Mouse (Mus musculus): Measurements from ENCODE around the gene Lmtk3. TPM values are rescaled to one million over a fixed set of nuclear protein-coding genes. Genes with fewer than 3 reads are reported as not detected.

The Lmtk3 gene
- polyA plus RNA-seq, 1 experiment from 2014 or later, result 10.2 TPM

DNA sequence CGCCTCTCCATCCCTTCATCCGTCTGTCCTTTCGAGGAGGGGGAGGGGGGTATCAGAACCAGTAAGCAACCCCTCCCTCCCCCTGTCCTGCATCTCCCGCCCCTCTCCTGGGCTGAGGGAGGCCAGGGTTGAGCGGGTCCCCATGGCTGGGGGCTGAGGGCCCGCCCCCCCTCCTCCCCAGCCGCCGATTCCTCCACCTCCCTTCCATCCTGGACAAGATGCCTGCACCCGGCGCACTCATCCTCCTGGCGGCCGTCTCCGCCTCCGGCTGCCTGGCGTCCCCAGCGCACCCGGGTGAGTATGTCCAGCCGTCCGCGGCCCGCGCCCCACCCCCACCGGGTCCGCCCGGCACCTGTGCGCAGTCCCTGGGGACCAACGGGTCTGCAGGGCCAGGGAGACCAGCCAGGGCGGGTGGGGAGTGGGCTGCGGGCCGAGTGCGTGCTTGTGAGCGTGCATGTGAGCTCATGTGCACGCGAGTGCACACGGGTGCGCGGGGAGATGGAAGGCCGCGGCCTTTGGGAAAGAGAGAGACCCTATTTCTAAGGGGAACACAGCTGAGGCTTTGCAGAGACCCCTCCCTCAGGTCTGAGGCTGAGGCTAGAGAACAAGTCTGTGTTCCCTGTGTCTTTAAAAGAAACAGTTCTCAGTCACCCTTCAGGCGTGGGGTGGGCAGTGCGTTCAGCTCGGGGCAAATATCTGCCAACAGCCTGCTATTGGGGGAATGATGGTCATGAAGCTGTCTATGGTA is 2.0 kb downstream of the Lmtk3 start:
- Histone ChIP-seq H3K36me3 (replicated peaks) (peaks cover 34% of the 10 kb centered on the region), H3K4me1 (peaks cover 31% of the 10 kb centered on the region), H3K9ac (peak overlapping the region; percentile 97), H3K9me3 (no peaks in the 10 kb centered on the region), H3K4me2 (peak overlapping the region; percentile 85), H3K27ac (peak overlapping the region; percentile 93), H3K27me3 (peaks cover 10% of the 10 kb centered on the region), H3K4me3 (replicated peaks) (peak overlapping the region; percentile 98)
- peak; percentile 5 for ATAC-seq (ENCODE audit: low FRiP score)
- under 1% methylated on average over 36 of the region's 42 CpGs for WGBS

DNA sequence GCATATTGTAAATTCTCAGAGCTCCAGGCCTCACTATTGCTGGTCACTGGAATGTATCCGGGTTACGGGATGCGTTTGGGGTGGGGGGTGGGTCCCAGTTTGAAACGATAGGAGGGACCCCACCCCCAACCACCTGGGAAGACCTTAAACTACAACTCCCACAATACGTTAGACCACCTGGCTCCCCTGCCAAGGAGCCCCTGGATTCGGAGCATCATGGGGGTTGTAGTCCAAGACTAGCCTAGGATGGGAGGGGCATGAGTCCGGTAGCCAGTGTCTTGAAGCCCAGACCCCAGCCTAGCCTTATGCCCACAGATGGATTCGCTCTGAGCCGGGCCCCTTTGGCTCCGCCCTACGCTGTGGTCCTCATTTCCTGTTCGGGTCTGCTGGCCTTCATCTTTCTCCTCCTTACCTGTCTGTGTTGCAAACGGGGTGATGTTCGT is 2.6 kb downstream of the Lmtk3 start:
- 1% methylated on average over 14 of the region's 14 CpGs for WGBS
- peak overlapping the region; percentile 93 for H3K27ac ChIP-seq
- H3K27me3 ChIP-seq, result peaks cover 10% of the 10 kb centered on the region
- ATAC-seq (ENCODE audit: low FRiP score), result peak; percentile 55
- peaks cover 40% of the 10 kb centered on the region for H3K36me3 ChIP-seq (replicated peaks)
- H3K9ac ChIP-seq, result peak overlapping the region; percentile 97
- peaks cover 31% of the 10 kb centered on the region for H3K4me1 ChIP-seq
- H3K9me3 ChIP-seq, result no peaks in the 10 kb centered on the region
- H3K4me3 ChIP-seq (replicated peaks), result peak overlapping the region; percentile 98
- peak overlapping the region; percentile 85 for H3K4me2 ChIP-seq

DNA sequence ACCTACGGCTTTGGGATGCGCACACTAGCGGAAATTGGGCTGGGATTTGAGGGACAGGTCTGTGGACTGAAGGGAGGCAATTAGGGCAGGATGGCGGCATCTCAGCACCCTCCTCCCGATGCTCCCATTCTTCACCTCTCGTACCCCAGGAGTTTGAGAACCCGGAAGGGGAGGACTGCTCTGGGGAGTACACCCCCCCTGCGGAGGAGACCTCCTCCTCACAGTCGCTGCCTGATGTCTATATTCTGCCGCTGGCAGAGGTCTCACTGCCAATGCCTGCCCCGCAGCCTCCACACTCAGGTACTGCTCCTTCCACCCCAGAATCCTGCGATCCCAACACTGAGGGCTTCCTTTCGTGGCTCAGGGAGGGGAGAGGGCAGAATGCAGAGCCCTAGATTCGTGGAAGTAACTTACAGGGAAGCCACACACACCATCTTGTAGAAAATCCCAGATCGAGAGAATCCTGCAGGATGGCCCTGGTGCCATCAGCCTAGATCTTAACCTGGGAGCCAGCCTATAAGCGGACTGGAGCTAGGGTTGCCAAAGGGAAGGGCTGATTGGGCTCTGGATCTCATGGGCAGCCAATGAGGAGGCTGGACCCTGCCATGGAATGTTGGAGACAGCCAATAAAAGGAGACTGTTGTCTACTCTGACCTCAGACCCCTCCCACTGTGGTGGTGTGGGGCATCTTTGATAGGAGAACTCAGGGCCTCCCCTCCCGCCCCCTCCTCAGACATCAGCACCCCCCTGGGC is 3.3 kb downstream of the Lmtk3 start:
- peak; percentile 27; the same call in 1 of the 2 replicates for ATAC-seq (ENCODE audit: low FRiP score)
- WGBS, result 11% methylated on average over 17 of the region's 17 CpGs
- Histone ChIP-seq H3K9me3 (no peaks in the 10 kb centered on the region), H3K27me3 (peaks cover 10% of the 10 kb centered on the region), H3K4me1 (peaks cover 31% of the 10 kb centered on the region), H3K9ac (peak overlapping the region; percentile 97), H3K4me2 (peak overlapping the region; percentile 85), H3K36me3 (replicated peaks) (peaks cover 47% of the 10 kb centered on the region), H3K27ac (0 out of 2 replicates have a peak overlapping the region, but pooled peaks have one; percentile 53), H3K4me3 (replicated peaks) (peak overlapping the region; percentile 98)

DNA sequence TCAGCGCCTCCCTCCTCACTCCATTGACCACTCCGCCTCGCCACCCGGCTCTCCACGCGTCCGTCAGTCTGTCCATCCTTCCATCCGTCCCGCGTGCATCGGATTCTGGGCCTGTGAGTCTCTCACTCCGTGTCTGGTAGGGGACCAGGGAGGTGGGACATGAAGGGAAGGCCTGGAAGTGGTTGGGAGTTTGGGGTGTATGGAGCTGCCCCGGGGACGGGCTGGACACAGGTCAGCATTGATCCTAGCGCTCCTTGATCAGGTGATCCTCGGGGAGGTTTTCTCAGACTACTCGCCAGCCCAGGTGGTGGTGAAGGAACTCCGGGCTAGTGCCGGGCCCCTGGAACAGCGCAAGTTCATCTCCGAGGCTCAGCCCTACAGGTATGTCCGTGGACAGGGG is 4.1 kb downstream of the Lmtk3 start:
- H3K4me2 ChIP-seq, result peak overlapping the region; percentile 85; the same call in 1 of the 2 replicates
- H3K9me3 ChIP-seq, result no peaks in the 10 kb centered on the region
- no peak for ATAC-seq (ENCODE audit: low FRiP score)
- H3K9ac ChIP-seq, result 0 out of 2 replicates have a peak overlapping the region, but pooled peaks have one; percentile 97
- no peak overlapping the region for H3K27ac ChIP-seq
- H3K27me3 ChIP-seq, result peaks cover 3% of the 10 kb centered on the region; the same call in 1 of the 2 replicates
- H3K36me3 ChIP-seq (replicated peaks), result peaks cover 55% of the 10 kb centered on the region
- peaks cover 31% of the 10 kb centered on the region for H3K4me1 ChIP-seq
- 85% methylated on average over 22 of the region's 22 CpGs for WGBS
- no peak overlapping the region for H3K4me3 ChIP-seq (replicated peaks)

DNA sequence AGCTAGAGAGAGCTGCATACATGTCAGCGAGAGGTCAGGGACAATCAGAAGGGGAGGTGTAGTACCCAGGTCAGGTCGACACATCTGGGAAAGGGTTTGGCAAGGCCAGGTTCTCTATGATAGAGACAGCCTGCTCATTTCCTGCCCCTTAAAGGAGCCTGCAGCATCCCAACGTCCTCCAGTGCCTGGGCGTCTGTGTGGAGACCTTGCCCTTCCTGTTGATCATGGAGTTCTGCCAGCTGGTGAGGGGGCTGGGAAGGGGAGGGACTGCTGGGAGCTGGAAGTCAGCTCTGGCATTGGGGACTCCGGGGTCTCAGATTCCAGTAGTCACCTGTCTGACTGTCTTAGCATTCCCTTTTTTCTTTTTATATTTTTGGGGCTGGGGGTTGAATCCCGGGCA is 7.2 kb downstream of the Lmtk3 start:
- no peak overlapping the region for H3K4me2 ChIP-seq
- no peak overlapping the region for H3K4me3 ChIP-seq (replicated peaks)
- H3K27me3 ChIP-seq, result peaks cover 9% of the 10 kb centered on the region
- WGBS, result 80% methylated on average over 6 of the region's 6 CpGs
- no peak overlapping the region for H3K27ac ChIP-seq
- no peak for ATAC-seq (ENCODE audit: low FRiP score)
- H3K36me3 ChIP-seq (replicated peaks), result peaks cover 86% of the 10 kb centered on the region
- H3K9ac ChIP-seq, result no peak overlapping the region
- H3K9me3 ChIP-seq, result no peaks in the 10 kb centered on the region
- H3K4me1 ChIP-seq, result peaks cover 20% of the 10 kb centered on the region

DNA sequence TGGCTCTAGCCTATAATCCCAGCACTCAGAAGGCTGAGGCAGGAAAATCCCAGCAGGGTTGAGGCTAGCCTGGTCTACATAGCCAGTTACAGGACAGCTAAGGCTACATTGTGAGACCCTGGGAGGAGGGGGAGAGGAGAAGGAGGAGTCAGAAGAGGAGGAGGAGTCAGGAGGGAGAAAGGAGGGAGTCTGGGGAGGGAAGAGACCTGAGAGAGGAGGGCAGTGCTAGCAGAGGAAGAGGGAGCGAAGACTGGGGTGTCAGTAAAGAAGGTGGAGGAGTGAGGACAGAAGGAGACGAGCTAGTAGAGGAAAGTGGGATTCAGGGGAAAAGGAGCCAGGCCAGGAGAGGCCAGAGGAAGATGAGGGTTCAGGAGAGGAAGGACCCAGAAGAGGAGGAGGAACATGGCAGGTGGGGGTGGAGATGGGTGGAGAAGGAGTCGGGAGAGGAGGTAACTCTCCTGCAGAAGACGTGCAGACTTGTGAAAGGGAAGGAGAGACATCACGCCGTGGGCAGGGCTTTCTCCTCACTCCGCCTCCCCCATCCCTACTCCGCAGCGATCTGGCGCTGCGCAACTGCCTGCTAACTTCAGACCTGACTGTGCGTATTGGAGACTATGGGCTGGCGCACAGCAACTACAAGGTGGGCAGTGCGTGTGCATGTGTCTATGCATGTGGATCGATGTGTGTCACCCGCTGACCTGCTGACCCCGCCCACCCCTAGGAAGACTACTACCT is 8.4 kb downstream of the Lmtk3 start:
- H3K36me3 ChIP-seq (replicated peaks), result peaks cover 94% of the 10 kb centered on the region
- 80% methylated on average over 17 of the region's 17 CpGs for WGBS

DNA sequence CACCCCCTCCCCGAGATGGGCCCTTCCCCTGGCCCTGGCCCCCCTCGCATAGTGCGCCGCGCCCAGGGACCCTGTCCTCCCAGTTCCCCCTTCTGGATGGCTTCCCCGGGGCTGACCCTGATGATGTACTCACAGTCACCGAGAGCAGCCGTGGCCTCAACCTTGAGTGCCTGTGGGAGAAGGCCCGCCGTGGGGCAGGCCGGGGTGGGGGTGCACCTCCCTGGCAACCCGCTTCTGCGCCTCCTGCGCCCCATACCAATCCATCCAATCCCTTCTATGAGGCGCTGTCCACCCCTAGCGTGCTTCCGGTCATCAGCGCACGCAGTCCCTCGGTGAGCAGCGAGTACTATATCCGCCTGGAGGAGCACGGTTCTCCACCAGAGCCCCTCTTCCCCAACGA is 9.7 kb downstream of the Lmtk3 start:
- no peak overlapping the region for H3K4me2 ChIP-seq
- H3K27ac ChIP-seq, result no peak overlapping the region
- H3K36me3 ChIP-seq (replicated peaks), result peaks cover 83% of the 10 kb centered on the region
- peaks cover 15% of the 10 kb centered on the region for H3K4me1 ChIP-seq
- peaks cover 34% of the 10 kb centered on the region for H3K27me3 ChIP-seq
- no peak overlapping the region for H3K9ac ChIP-seq
- H3K4me3 ChIP-seq (replicated peaks), result no peak overlapping the region
- ATAC-seq (ENCODE audit: low FRiP score), result no peak
- 91% methylated on average over 24 of the region's 24 CpGs for WGBS
- no peaks in the 10 kb centered on the region for H3K9me3 ChIP-seq

More for the DNA sequence above, 8.4 kb downstream of the Lmtk3 start:
- Histone ChIP-seq H3K4me2 (no peak overlapping the region), H3K9me3 (no peaks in the 10 kb centered on the region), H3K27me3 (peaks cover 20% of the 10 kb centered on the region), H3K4me1 (peaks cover 12% of the 10 kb centered on the region), H3K9ac (no peak overlapping the region), H3K4me3 (replicated peaks) (no peak overlapping the region), H3K27ac (no peak overlapping the region)
- no peak for ATAC-seq (ENCODE audit: low FRiP score)

DNA sequence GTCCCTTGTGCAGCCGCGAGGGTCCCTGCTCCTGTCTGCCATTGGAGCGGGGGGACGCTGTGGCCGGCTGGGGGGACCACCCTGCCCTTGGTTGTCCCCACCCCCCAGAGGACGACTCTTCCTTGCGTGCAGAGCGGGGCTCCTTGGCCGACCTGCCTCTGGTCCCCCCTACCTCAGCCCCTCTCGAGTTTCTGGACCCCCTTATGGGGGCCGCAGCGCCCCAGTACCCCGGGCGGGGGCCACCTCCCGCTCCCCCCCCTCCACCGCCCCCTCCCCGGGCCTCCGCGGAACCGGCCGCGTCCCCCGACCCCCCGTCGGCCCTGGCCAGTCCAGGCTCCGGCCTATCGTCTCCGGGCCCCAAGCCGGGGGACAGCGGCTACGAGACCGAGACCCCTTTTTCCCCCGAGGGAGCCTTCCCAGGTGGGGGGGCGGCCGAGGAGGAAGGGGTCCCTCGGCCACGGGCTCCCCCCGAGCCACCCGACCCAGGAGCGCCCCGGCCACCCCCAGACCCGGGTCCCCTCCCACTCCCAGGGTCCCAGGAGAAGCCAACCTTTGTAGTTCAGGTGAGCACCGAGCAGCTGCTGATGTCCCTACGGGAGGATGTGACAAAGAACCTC is 10.5 kb downstream of the Lmtk3 start:
- Histone ChIP-seq H3K36me3 (replicated peaks) (peaks cover 75% of the 10 kb centered on the region), H3K9ac (no peak overlapping the region), H3K4me1 (peaks cover 20% of the 10 kb centered on the region), H3K9me3 (no peaks in the 10 kb centered on the region), H3K27me3 (peaks cover 42% of the 10 kb centered on the region), H3K4me2 (no peak overlapping the region), H3K4me3 (replicated peaks) (no peak overlapping the region), H3K27ac (no peak overlapping the region)
- 88% methylated on average over 42 of the region's 44 CpGs for WGBS
- ATAC-seq (ENCODE audit: low FRiP score), result no peak

DNA sequence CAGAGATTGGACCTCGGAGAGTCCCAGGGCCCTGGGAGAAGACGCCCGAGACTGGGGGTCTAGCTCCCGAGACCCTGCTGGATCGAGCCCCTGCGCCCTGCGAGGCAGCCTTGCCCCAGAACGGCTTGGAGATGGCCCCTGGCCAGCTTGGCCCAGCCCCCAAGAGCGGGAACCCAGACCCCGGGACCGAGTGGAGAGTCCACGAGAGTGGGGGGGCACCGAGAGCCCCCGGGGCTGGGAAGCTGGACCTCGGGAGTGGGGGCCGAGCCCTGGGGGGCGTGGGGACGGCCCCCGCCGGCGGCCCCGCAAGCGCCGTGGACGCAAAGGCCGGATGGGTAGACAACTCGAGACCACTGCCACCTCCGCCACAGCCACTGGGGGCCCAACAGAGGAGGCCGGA is 11.4 kb downstream of the Lmtk3 start:
- Histone ChIP-seq H3K4me1 (peaks cover 20% of the 10 kb centered on the region), H3K4me2 (no peak overlapping the region), H3K9me3 (no peaks in the 10 kb centered on the region), H3K4me3 (replicated peaks) (no peak overlapping the region), H3K27ac (no peak overlapping the region), H3K9ac (no peak overlapping the region), H3K27me3 (peaks cover 50% of the 10 kb centered on the region), H3K36me3 (replicated peaks) (peaks cover 68% of the 10 kb centered on the region)
- ATAC-seq (ENCODE audit: low FRiP score), result no peak
- WGBS, result 93% methylated on average over 29 of the region's 29 CpGs

DNA sequence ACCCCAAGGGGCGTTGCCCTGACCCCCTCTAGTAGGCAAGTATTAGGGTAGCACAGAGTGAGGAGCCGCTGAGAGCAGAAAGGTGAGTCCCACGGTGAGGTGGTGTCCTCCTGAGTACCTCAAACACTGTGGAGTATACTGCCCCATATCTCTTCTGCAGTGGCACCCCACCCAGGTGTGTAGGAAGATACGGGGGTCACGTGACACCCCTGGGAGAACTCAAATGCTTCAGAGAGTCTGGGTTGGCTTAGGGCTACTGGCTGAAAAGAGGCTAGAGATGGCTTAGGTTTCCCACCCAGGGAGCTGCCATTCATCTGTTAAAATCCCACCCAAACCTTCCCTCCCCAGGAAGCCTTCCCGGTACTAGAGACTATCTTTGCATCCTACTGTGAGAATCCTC is 13.4 kb downstream of the Lmtk3 start:
- Histone ChIP-seq H3K4me2 (no peak overlapping the region), H3K4me1 (peaks cover 28% of the 10 kb centered on the region), H3K9ac (peak overlapping the region; percentile 22; the same call in 1 of the 2 replicates), H3K36me3 (replicated peaks) (peaks cover 59% of the 10 kb centered on the region), H3K9me3 (no peaks in the 10 kb centered on the region), H3K27ac (no peak overlapping the region), H3K4me3 (replicated peaks) (no peak overlapping the region), H3K27me3 (peaks cover 57% of the 10 kb centered on the region)
- 33% methylated on average over 6 of the region's 6 CpGs for WGBS
- ATAC-seq (ENCODE audit: low FRiP score), result no peak

DNA sequence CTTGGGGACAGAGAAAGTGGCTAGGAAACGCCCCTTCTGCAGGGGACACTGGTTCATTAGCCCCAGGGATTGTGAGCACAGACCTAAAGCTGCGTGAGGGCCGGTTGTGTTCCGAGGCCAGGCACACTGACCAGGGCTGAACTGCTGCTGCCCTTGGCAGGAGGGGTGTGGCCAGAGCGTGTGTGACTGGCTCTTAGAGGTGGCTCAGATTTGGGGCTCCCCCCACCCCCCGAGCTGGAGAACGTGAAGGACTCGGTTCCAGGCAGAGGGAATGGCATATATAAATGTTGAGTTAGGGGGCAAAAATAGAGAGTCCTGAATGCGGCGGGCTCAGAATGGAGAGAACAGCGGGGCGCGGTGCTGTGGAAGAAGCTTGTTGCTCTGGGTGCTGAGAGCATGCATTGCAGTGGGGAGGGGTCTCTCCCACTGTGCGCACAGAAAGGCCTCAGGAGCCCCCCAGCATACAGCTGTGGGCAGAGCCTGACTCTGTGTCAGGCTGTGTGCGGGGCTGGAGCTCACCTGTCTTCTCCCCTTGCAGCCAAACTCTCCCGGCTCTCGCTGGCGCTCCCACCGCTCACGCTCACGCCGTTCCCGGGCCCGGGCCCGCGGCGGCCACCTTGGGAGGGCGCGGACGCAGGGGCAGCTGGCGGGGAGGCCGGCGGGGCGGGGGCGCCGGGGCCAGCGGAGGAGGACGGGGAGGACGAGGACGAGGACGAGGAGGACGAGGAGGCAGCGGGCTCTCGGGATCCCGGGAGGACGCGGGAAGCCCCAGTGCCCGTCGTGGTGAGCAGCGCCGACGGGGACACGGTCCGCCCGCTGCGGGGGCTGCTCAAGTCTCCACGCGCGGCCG is 14.3 kb downstream of the Lmtk3 start:
- ATAC-seq (ENCODE audit: low FRiP score), result no peak
- Histone ChIP-seq H3K4me1 (peaks cover 28% of the 10 kb centered on the region), H3K27me3 (peaks cover 57% of the 10 kb centered on the region), H3K4me3 (replicated peaks) (peak overlapping the region; percentile 40), H3K4me2 (peak overlapping the region; percentile 68), H3K9me3 (no peaks in the 10 kb centered on the region), H3K36me3 (replicated peaks) (peaks cover 59% of the 10 kb centered on the region), H3K9ac (peak overlapping the region; percentile 67), H3K27ac (no peak overlapping the region)
- WGBS, result 1% methylated on average over 60 of the region's 60 CpGs

All from forebrain, embryonic 12.5 days (tissue).